Mouse (Mus musculus): Measurements from ENCODE around the gene Sema3f. TPM values are rescaled to one million over a fixed set of nuclear protein-coding genes. Genes with fewer than 3 reads are reported as not detected.

The Sema3f gene
- total and polyA plus RNA-seq, 2 experiments from 2014 or later, result 2.7 to 59.5 TPM

DNA sequence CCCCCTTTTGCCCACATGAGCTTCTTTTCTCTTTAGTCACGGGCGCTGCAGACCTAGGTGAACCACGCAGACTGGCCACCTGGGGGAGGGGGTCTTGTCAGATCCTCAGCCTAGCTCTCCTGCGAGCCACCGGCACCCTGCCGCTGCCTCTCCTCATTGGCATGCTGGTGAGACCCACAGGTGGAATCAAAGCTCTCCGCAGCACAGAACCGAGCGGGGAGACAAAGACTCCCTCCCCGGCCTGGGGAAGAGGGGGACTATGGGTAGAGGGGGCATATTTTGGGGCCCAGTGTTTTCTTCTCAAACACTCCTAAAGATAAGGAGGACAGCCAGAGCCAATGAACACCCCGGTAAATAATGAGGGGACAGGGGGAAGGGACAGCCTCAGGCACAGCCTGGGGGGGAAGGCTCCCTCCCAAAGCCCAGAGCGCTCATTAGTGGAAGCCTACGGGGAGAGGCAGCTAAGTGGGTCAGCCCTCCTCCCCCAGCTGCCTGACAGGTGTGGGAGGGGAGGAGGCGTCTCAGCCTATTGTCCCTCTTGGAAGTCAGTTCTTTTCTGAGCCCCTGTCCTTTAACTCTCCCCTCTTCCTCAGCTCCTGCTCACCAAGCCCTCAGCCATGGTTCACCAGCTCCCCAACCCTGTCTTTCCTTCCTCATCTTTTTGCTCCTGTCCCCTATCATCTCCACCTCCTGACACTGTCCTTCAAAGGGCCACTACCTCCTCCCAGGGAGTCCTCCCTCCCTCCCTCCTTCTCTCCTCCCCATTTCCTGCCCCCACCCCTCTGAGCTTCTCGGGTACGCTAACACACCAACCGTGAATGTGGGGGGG lies 25.3 kb upstream of the Sema3f start:
- WGBS, result 7% methylated on average over 17 of the region's 17 CpGs
- no peaks in the 10 kb centered on the region for H3K9me3 ChIP-seq (replicated peaks; ENCODE audit: control insufficient read depth, low read length)
- no peak overlapping the region for H3K9ac ChIP-seq (replicated peaks; ENCODE audit: low read depth, low read length)
- peak overlapping the region; percentile 10; the same call in 1 of the 2 replicates for H3K4me3 ChIP-seq (ENCODE audit: low read depth, low read length)
- peaks cover 16% of the 10 kb centered on the region for H3K36me3 ChIP-seq (replicated peaks; ENCODE audit: control insufficient read depth, insufficient read depth, low read length)
- H3K27me3 ChIP-seq (ENCODE audit: control insufficient read depth, insufficient read depth, low read length), result peaks cover 26% of the 10 kb centered on the region
- ATAC-seq (ENCODE audit: insufficient read depth, low read depth) (no peak), DNase-seq (ENCODE audit: low spot score) (no peak)
- H3K4me2 ChIP-seq (ENCODE audit: low read depth, low read length), result peak overlapping the region; percentile 20; the same call in 1 of the 2 replicates
- TF ChIP-seq CTCF (IDR thresholded peaks at IDR 0.05; ENCODE audit: low read depth), result no peak
- H3K27ac ChIP-seq (ENCODE audit: low read depth), result no peak overlapping the region
- no peaks in the 10 kb centered on the region for H3K4me1 ChIP-seq (ENCODE audit: control insufficient read depth, insufficient read depth)

DNA sequence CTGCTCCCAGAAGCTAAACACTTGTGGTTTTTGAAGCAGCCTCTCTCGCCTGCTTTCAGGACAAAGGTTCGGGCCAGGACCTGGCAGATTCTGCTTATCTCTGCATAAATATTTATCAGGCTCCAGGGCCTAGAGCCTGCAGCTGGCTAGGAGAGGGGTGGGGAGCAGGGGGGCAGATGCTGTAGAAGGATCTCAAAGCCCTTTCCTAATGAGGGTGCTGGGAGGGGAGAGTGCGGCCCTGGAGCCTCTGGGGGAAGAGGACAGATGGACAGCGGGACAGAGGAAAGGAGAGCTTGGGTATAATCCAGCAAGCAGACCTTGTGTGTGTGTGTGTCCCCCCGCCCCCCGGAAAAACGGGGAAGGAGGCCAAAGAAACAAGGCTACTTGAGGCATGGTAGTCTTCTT lies 24.3 kb upstream of the Sema3f start:
- ATAC-seq (ENCODE audit: insufficient read depth, low read depth) (no peak), DNase-seq (ENCODE audit: low spot score) (no peak)
- Histone ChIP-seq H3K27me3 (ENCODE audit: control insufficient read depth, insufficient read depth, low read length) (peaks cover 26% of the 10 kb centered on the region), H3K27ac (ENCODE audit: low read depth) (no peak overlapping the region), H3K4me3 (ENCODE audit: low read depth, low read length) (no peak overlapping the region), H3K4me2 (ENCODE audit: low read depth, low read length) (no peak overlapping the region), H3K4me1 (ENCODE audit: control insufficient read depth, insufficient read depth) (no peaks in the 10 kb centered on the region), H3K9ac (replicated peaks; ENCODE audit: low read depth, low read length) (no peak overlapping the region), H3K9me3 (replicated peaks; ENCODE audit: control insufficient read depth, low read length) (no peaks in the 10 kb centered on the region), H3K36me3 (replicated peaks; ENCODE audit: control insufficient read depth, insufficient read depth, low read length) (peaks cover 6% of the 10 kb centered on the region)
- TF ChIP-seq EP300 (IDR thresholded peaks at IDR 0.05; ENCODE audit: low read depth), result no peak
- TF ChIP-seq CTCF (IDR thresholded peaks at IDR 0.05; ENCODE audit: low read depth), result no peak
- WGBS, result 34% methylated on average over 7 of the region's 7 CpGs

GRCm38 (mm10) chr9:107729709-107730108 lies 19.4 kb upstream of the Sema3f start:
- Histone ChIP-seq H3K9ac (replicated peaks; ENCODE audit: low read depth, low read length) (no peak overlapping the region), H3K27ac (ENCODE audit: low read depth) (no peak overlapping the region), H3K36me3 (replicated peaks; ENCODE audit: control insufficient read depth, insufficient read depth, low read length) (no peaks in the 10 kb centered on the region), H3K4me3 (ENCODE audit: low read depth, low read length) (no peak overlapping the region), H3K27me3 (ENCODE audit: control insufficient read depth, insufficient read depth, low read length) (peaks cover 6% of the 10 kb centered on the region), H3K9me3 (replicated peaks; ENCODE audit: control insufficient read depth, low read length) (no peaks in the 10 kb centered on the region), H3K4me2 (ENCODE audit: low read depth, low read length) (no peak overlapping the region), H3K4me1 (ENCODE audit: control insufficient read depth, insufficient read depth) (no peaks in the 10 kb centered on the region; the same call in 1 of the 2 replicates)
- TF ChIP-seq CTCF (IDR thresholded peaks at IDR 0.05; ENCODE audit: low read depth), result no peak
- TF ChIP-seq EP300 (IDR thresholded peaks at IDR 0.05; ENCODE audit: low read depth), result no peak
- 65% methylated on average over 3 of the region's 3 CpGs for WGBS
- no peak for DNase-seq (ENCODE audit: low spot score)
- ATAC-seq (ENCODE audit: insufficient read depth, low read depth), result no peak

DNA sequence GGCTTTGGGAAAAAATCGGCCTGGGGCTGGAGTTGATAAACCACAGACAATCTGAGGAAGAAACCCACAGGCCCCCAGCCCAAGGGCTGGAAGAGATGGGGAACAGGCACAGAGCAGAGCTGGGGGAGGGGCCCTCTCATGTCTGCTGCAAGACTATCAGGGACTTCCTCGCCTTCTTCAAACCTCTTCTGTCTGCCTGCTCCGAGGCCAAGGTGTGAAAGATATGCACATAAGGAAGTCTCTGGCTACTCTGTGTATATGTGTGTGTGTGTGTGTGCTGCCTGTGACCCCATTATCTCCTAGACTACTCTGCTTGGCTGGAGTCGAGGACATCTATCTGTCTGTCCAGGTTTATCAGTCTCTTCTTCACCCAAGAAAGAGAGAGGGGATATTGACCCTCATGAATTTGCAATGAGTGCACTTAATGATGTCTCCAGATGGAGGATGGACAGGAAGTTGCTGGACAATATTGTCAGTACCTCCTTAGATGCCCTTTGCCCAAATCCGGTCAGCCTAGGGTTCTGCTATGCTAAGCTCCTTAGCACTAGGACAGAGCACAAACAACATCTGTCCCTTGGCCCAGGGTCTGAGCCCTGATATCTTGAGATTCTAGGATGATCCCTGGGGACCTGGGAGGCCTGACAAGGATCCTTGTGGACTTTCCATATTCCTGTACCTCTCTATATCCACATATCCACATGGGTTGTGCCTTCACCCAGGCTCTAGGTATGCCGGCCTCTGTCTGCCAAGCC lies 18.8 kb upstream of the Sema3f start:
- no peak overlapping the region for H3K27ac ChIP-seq (ENCODE audit: low read depth)

GRCm38 (mm10) chr9:107727041-107727440 lies 16.8 kb upstream of the Sema3f start:
- no peaks in the 10 kb centered on the region for H3K9me3 ChIP-seq (replicated peaks; ENCODE audit: control insufficient read depth, low read length)
- no peaks in the 10 kb centered on the region for H3K36me3 ChIP-seq (replicated peaks; ENCODE audit: control insufficient read depth, insufficient read depth, low read length)
- ATAC-seq (ENCODE audit: insufficient read depth, low read depth) (no peak), DNase-seq (ENCODE audit: low spot score) (no peak)
- WGBS, result 56% methylated on average over 3 of the region's 3 CpGs
- no peak overlapping the region for H3K27ac ChIP-seq (ENCODE audit: low read depth)
- peaks cover 15% of the 10 kb centered on the region for H3K4me1 ChIP-seq (ENCODE audit: control insufficient read depth, insufficient read depth)
- H3K4me2 ChIP-seq (ENCODE audit: low read depth, low read length), result no peak overlapping the region
- TF ChIP-seq CTCF (IDR thresholded peaks at IDR 0.05; ENCODE audit: low read depth), result no peak
- no peak overlapping the region for H3K9ac ChIP-seq (replicated peaks; ENCODE audit: low read depth, low read length)
- no peaks in the 10 kb centered on the region for H3K27me3 ChIP-seq (ENCODE audit: control insufficient read depth, insufficient read depth, low read length)
- no peak overlapping the region for H3K4me3 ChIP-seq (ENCODE audit: low read depth, low read length)

More for the DNA sequence above, 18.8 kb upstream of the Sema3f start:
- H3K36me3 ChIP-seq (replicated peaks; ENCODE audit: control insufficient read depth, insufficient read depth, low read length), result no peaks in the 10 kb centered on the region
- 49% methylated on average over 6 of the region's 6 CpGs for WGBS
- no peaks in the 10 kb centered on the region for H3K9me3 ChIP-seq (replicated peaks; ENCODE audit: control insufficient read depth, low read length)
- no peaks in the 10 kb centered on the region for H3K27me3 ChIP-seq (ENCODE audit: control insufficient read depth, insufficient read depth, low read length)
- ATAC-seq (ENCODE audit: insufficient read depth, low read depth) (no peak), DNase-seq (ENCODE audit: low spot score) (no peak)
- H3K9ac ChIP-seq (replicated peaks; ENCODE audit: low read depth, low read length), result no peak overlapping the region
- peaks cover 5% of the 10 kb centered on the region for H3K4me1 ChIP-seq (ENCODE audit: control insufficient read depth, insufficient read depth)
- TF ChIP-seq CTCF (IDR thresholded peaks at IDR 0.05; ENCODE audit: low read depth), result no peak
- no peak for TF ChIP-seq EP300 (IDR thresholded peaks at IDR 0.05; ENCODE audit: low read depth)
- H3K4me3 ChIP-seq (ENCODE audit: low read depth, low read length), result no peak overlapping the region
- no peak overlapping the region for H3K4me2 ChIP-seq (ENCODE audit: low read depth, low read length)
